Mouse (Mus musculus) heart, adult 18-20 months (tissue): Measurements from ENCODE around the gene Zfp106. TPM values are rescaled to one million over a fixed set of nuclear protein-coding genes. Genes with fewer than 3 reads are reported as not detected.
"Not testable (repeated sequence)": the region's sequence is repeated elsewhere in the genome, so short reads cannot be mapped to it uniquely, and the experiment has no call there.

Experiments
- DNase-seq, 2 experiments: peaks; one replicate each; pipeline ENCODE4 v3.0.0; 2021 to 2022; ENCODE audit warnings: mixed read lengths in 1 of 2
- long read RNA-seq, 2 experiments: library from polyadenylated mRNA; stranded (forward); transcript quantifications; one replicate each; pipeline ENCODE4 v2.0.0; 2021
- total RNA-seq, 2 experiments: library from RNA; stranded (reverse); gene quantifications; 2 replicates each; pipeline ENCODE4 v1.2.3; 2021

Gene Zfp106
- 100 to 1,000 TPM; 496 TPM for total RNA-seq
- long read RNA-seq, experiment 1, full-length matches to known transcripts = 4 of 301 reads
- long read RNA-seq, experiment 1, partial matches to known transcripts = 61 of 301 reads
- long read RNA-seq, experiment 1, other reads (novel, unspliced or antisense) = 236 of 301 reads
- long read RNA-seq, experiment 2, partial matches to known transcripts = 21 of 169 reads
- long read RNA-seq, experiment 2, other reads (novel, unspliced or antisense) = 148 of 169 reads

GRCm38 (mm10) chr2:120563235-120563990 is at the start of gene Zfp106:
TSS of gene Zfp106 (minus strand) at chr2:120563843.
- peak; percentile 92 to 93 for DNase-seq

- peak; percentile 92 to 94 for DNase-seq
These were observed 45.4 kb upstream of the Zfp106 start, which contains the start of the genes Haus2 and Lrrc57 for GRCm38 (mm10) chr2:120608830-120609723. TSS of gene Haus2 (plus strand) at chr2:120609383. TSS of gene Lrrc57 (minus strand) at chr2:120609520.

GRCm38 (mm10) chr2:120606021-120606690 is 42.5 kb upstream of the Zfp106 start:
- DNase-seq = no peak

GRCm38 (mm10) chr2:120599506-120599905 is 35.9 kb upstream of the Zfp106 start:
- DNase-seq = no peak

GRCm38 (mm10) chr2:120597734-120598133 is 34.1 kb upstream of the Zfp106 start:
- no peak for DNase-seq

GRCm38 (mm10) chr2:120592227-120592626 is 28.6 kb upstream of the Zfp106 start:
- DNase-seq = no peak

- DNase-seq = no peak
These were observed 26.1 kb upstream of the Zfp106 start for GRCm38 (mm10) chr2:120589759-120590158.

GRCm38 (mm10) chr2:120578286-120578685 is 14.6 kb upstream of the Zfp106 start:
- peak in 1 of 2 experiments; percentile 59 for DNase-seq

GRCm38 (mm10) chr2:120577799-120578198 is 14.2 kb upstream of the Zfp106 start:
- no peak for DNase-seq

- no peak for DNase-seq
These were observed 12.3 kb upstream of the Zfp106 start for GRCm38 (mm10) chr2:120575978-120576377.

- DNase-seq = no peak
These were observed 11.5 kb upstream of the Zfp106 start for GRCm38 (mm10) chr2:120575121-120575520.

GRCm38 (mm10) chr2:120572161-120572560 is 8.5 kb upstream of the Zfp106 start:
- not testable (repeated sequence) for DNase-seq

- DNase-seq = no peak
These were observed 7.4 kb upstream of the Zfp106 start for GRCm38 (mm10) chr2:120571081-120571480.

GRCm38 (mm10) chr2:120567798-120568320 is 4.2 kb upstream of the Zfp106 start:
- no peak for DNase-seq

GRCm38 (mm10) chr2:120566886-120567797 is 3.5 kb upstream of the Zfp106 start, which contains the start of gene Snap23:
TSS of gene Snap23 (plus strand) at chr2:120567671.
- peak; percentile 95 to 98 for DNase-seq

GRCm38 (mm10) chr2:120565363-120565762 is 1.7 kb upstream of the Zfp106 start:
- no peak for DNase-seq

- not testable (repeated sequence) for DNase-seq
These were observed 1.0 kb upstream of the Zfp106 start for GRCm38 (mm10) chr2:120564548-120565188.

GRCm38 (mm10) chr2:120562859-120563234 is 796 bp downstream of the Zfp106 start:
- DNase-seq = no peak

GRCm38 (mm10) chr2:120561524-120561923 is 2.1 kb downstream of the Zfp106 start:
- DNase-seq = no peak

- DNase-seq = peak in 1 of 2 experiments; percentile 14
These were observed 4.8 kb downstream of the Zfp106 start for GRCm38 (mm10) chr2:120558813-120559212.
